Comparison of ENCODE assay signal across 13 mouse cellular contexts in genomic region chr2:73082476-73082875, GRCm38 (mm10).
A peak's percentile ranks its signal among the peaks of the same experiment; 100 is the strongest.
DNase-seq lines count a peak whose midpoint lies in the region; ATAC-seq and TF ChIP-seq lines count a peak whose summit lies in the region.
"Had no signal": no experiment of that assay in that cellular context is flagged by ENCODE, and none has a peak within 500 bp of the region (broad histone marks: within the 10 kb centered on the region; RNA-seq: fewer than 3 reads in every experiment).

No protein-coding gene starts in this region.

- H3K9me3 ChIP-seq in hindbrain, embryonic 16.5 days (ENCODE audit: control insufficient read depth, low read length) = peaks cover 3% of the 10 kb centered on the region; the same call in 1 of the 2 replicates
- H3K9me3 ChIP-seq in hindbrain, embryonic 14.5 days (ENCODE audit: control insufficient read depth, low read length) = no peaks in the 10 kb centered on the region
- no peaks in the 10 kb centered on the region for H3K9me3 ChIP-seq in lung, embryonic 14.5 days (ENCODE audit: low read depth, low read length)
- H3K9me3 ChIP-seq: limb, embryonic 12.5 days had no signal

- H3K36me3 ChIP-seq in hindbrain, embryonic 16.5 days (ENCODE audit: control insufficient read depth, insufficient read depth, low read length) = no peaks in the 10 kb centered on the region
- H3K36me3 ChIP-seq in hindbrain, embryonic 14.5 days (replicated peaks; ENCODE audit: control insufficient read depth, insufficient read depth) = no peaks in the 10 kb centered on the region
- no peaks in the 10 kb centered on the region for H3K36me3 ChIP-seq in testis, adult 2 months (ENCODE audit: control insufficient read depth, insufficient read depth, low read length)
- no peaks in the 10 kb centered on the region for H3K36me3 ChIP-seq in lung, embryonic 14.5 days (ENCODE audit: insufficient read depth)
- H3K36me3 ChIP-seq: limb, embryonic 12.5 days had no signal

- H3K9ac ChIP-seq in hindbrain, embryonic 16.5 days (ENCODE audit: low read depth, low read length) = no peak overlapping the region
- no peak overlapping the region for H3K9ac ChIP-seq in hindbrain, embryonic 14.5 days
- no peak overlapping the region for H3K9ac ChIP-seq in lung, embryonic 14.5 days
- H3K9ac ChIP-seq: limb, embryonic 12.5 days; liver, postnatal 0 days had no signal

- 63% methylated on average over 9 of the region's 10 CpGs for WGBS in hindbrain, embryonic 16.5 days
- 46% methylated on average over 10 of the region's 10 CpGs for WGBS in hindbrain, embryonic 14.5 days
- 69% methylated on average over 10 of the region's 10 CpGs for WGBS in lung, embryonic 14.5 days

- no peaks in the 10 kb centered on the region; the same call in 1 of the 2 replicates for H3K27me3 ChIP-seq in hindbrain, embryonic 16.5 days (replicated peaks; ENCODE audit: control insufficient read depth, insufficient read depth, low read length)
- H3K27me3 ChIP-seq in hindbrain, embryonic 14.5 days (ENCODE audit: control insufficient read depth, insufficient read depth, low read length) = no peaks in the 10 kb centered on the region
- H3K27me3 ChIP-seq in testis, adult 2 months (ENCODE audit: control insufficient read depth, insufficient read depth, low read length) = no peaks in the 10 kb centered on the region
- no peaks in the 10 kb centered on the region for H3K27me3 ChIP-seq in lung, embryonic 14.5 days (ENCODE audit: insufficient read depth, low read length)
- H3K27me3 ChIP-seq: limb, embryonic 12.5 days; Patski had no signal

- TF ChIP-seq CTCF in testis, adult 2 months (IDR thresholded peaks at IDR 0.05; ENCODE audit: control insufficient read depth, insufficient read depth, insufficient replicate concordance, low read depth, low read length) = no peak
- TF ChIP-seq CTCF in lung, embryonic 14.5 days (IDR thresholded peaks at IDR 0.05; ENCODE audit: low read depth) = no peak

- H3K4me2 ChIP-seq in hindbrain, embryonic 16.5 days (ENCODE audit: low read length) = no peak overlapping the region
- no peak overlapping the region for H3K4me2 ChIP-seq in hindbrain, embryonic 14.5 days (replicated peaks)
- no peak overlapping the region for H3K4me2 ChIP-seq in lung, embryonic 14.5 days
- H3K4me2 ChIP-seq: limb, embryonic 12.5 days had no signal

- no peak overlapping the region for H3K4me3 ChIP-seq in hindbrain, embryonic 16.5 days (ENCODE audit: low read length)
- H3K4me3 ChIP-seq in hindbrain, embryonic 14.5 days (replicated peaks; ENCODE audit: low read length) = no peak overlapping the region
- peak overlapping the region; percentile 72 for H3K4me3 ChIP-seq in testis, adult 2 months (ENCODE audit: control insufficient read depth, low read depth, low read length)
- H3K4me3 ChIP-seq in lung, embryonic 14.5 days (ENCODE audit: low read depth, low read length) = no peak overlapping the region
- H3K4me3 ChIP-seq: limb, embryonic 12.5 days had no signal

- peaks cover 6% of the 10 kb centered on the region for H3K4me1 ChIP-seq in hindbrain, embryonic 16.5 days (ENCODE audit: control insufficient read depth, insufficient read depth, low read depth, low read length)
- H3K4me1 ChIP-seq in hindbrain, embryonic 14.5 days (replicated peaks; ENCODE audit: control insufficient read depth, insufficient read depth, low read length) = peaks cover 8% of the 10 kb centered on the region; the same call in 1 of the 2 replicates
- peaks cover 20% of the 10 kb centered on the region for H3K4me1 ChIP-seq in testis, adult 2 months (ENCODE audit: control insufficient read depth, insufficient read depth, low read length)
- 0 out of 2 replicates have a peak, but pooled peaks cover 10% of the 10 kb centered on the region for H3K4me1 ChIP-seq in lung, embryonic 14.5 days (ENCODE audit: insufficient read depth)

- no peak overlapping the region for H3K27ac ChIP-seq in hindbrain, embryonic 16.5 days (ENCODE audit: low read depth, low read length)
- H3K27ac ChIP-seq in hindbrain, embryonic 14.5 days = no peak overlapping the region
- no peak overlapping the region for H3K27ac ChIP-seq in testis, adult 2 months (ENCODE audit: control insufficient read depth, insufficient read depth, low read depth, low read length)
- H3K27ac ChIP-seq in lung, embryonic 14.5 days (ENCODE audit: low read depth) = no peak overlapping the region
- H3K27ac ChIP-seq: limb, embryonic 12.5 days had no signal

- ATAC-seq in hindbrain, embryonic 16.5 days = peak; percentile 60; the same call in 1 of the 2 replicates
- no peak for ATAC-seq in hindbrain, embryonic 14.5 days (ENCODE audit: low FRiP score)
- ATAC-seq in lung, embryonic 14.5 days (ENCODE audit: insufficient read depth) = no peak
- ATAC-seq in inflammation-experienced regulatory T-cells, adult 6 months = no peak
- no peak for ATAC-seq in erythroblast, adult 5-6 weeks (replicated peaks; ENCODE audit: low FRiP score, poor library complexity, severe bottlenecking)
- ATAC-seq: liver, postnatal 0 days; Patski had no signal

- DNase-seq in hindbrain, embryonic 14.5 days (ENCODE audit: low spot score) = no peak
- DNase-seq in testis, postnatal 14 days (ENCODE audit: low spot score) = no peak
- DNase-seq in lung, embryonic 14.5 days = peak; percentile 18
- DNase-seq: adrenal gland, postnatal 14 days; gastrocnemius, postnatal 14 days; kidney, postnatal 10 days; liver, postnatal 0 days had no signal

- no peak for TF ChIP-seq POLR2A in testis, adult 2 months (IDR thresholded peaks at IDR 0.05; ENCODE audit: control insufficient read depth, low read depth, low read length)
